Mouse (Mus musculus) small intestine, adult 2 months (tissue): ENCODE results near the gene Rdh19.

ENCODE experiments used
- CTCF ChIP-seq: fragments of 200-500 bp; IDR thresholded peaks from 2 replicates; pipeline ENCODE4 v1.5.1; 2012; ENCODE audit warnings: low read depth, mild to moderate bottlenecking, control low read depth, inconsistent platforms, low read length, moderate library complexity, mixed read lengths; ENCODE audit not compliant: insufficient replicate concordance, insufficient read length; ENCODE audit errors: extremely low read depth
- POLR2A ChIP-seq: fragments of 200-500 bp; IDR thresholded peaks from 2 replicates; pipeline ENCODE4 v1.6.1; 2012; ENCODE audit warnings: low read depth, mild to moderate bottlenecking, control low read depth, inconsistent platforms, low read length, moderate library complexity

- TF ChIP-seq POLR2A (no peak), CTCF (no peak)
These were observed 28.0 kb downstream of the Rdh19 start for GRCm38 (mm10) chr10:127877681-127878080.
